Mouse (Mus musculus) olfactory bulb, adult 2 months (tissue): ENCODE measurements at regions not wholly inside any gene's neighbourhood (a gene's known extent, or its start where the extent isn't known, plus 50 kb on each side); places are given as distances from the start of the nearest gene placed in this dataset.

Experiments
- CTCF ChIP-seq: fragments of 200-500 bp; IDR thresholded peaks from 2 replicates; pipeline ENCODE4 v1.5.1; 2012; ENCODE audit warnings: low read depth, mild to moderate bottlenecking, low read length, moderate library complexity; ENCODE audit not compliant: insufficient read depth
- POLR2A ChIP-seq: fragments of 200-500 bp; IDR thresholded peaks from 2 replicates; pipeline ENCODE4 v1.6.1; 2012; ENCODE audit warnings: mild to moderate bottlenecking, low read depth, low read length, moderate library complexity; ENCODE audit not compliant: insufficient read depth

- TF ChIP-seq POLR2A (no peak), CTCF (no peak)
These were observed 169.5 kb downstream of the Ttc32 start for GRCm38 (mm10) chr12:9199321-9199720.
